Mouse (Mus musculus): ENCODE results near the gene Fut11. TPM values are rescaled to one million over a fixed set of nuclear protein-coding genes. Genes with fewer than 3 reads are reported as not detected.

Fut11 gene
- polyA plus RNA-seq, 1 experiment from 2014 or later = 29.2 TPM

DNA sequence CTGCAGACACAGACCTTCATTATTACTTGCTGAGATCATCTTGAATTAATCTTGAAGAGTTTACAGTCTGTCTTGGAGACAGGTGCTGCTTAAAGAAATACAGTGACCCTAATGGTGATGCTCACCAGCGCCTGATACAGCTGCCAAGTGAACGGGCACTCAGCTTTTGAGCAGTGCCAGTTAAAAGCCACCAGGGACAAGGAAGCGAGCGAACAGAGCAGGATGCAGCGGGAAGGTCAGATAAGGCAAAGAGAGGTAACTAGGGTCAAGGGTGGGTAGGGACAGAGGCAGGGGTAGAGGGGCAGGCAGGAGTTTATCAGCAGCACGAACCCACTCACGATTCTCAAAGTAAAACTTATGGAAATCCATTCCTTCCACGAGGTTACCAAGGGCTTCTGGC lies 43.7 kb downstream of the Fut11 start:
- Histone ChIP-seq H3K27ac (ENCODE audit: low read depth) (no peak overlapping the region), H3K36me3 (ENCODE audit: insufficient read depth) (peaks cover 71% of the 10 kb centered on the region), H3K27me3 (ENCODE audit: insufficient read depth, low read length) (no peaks in the 10 kb centered on the region), H3K9ac (no peak overlapping the region), H3K9me3 (ENCODE audit: low read depth, low read length) (no peaks in the 10 kb centered on the region), H3K4me2 (no peak overlapping the region), H3K4me3 (ENCODE audit: low read depth, low read length) (no peak overlapping the region), H3K4me1 (ENCODE audit: insufficient read depth) (peaks cover 4% of the 10 kb centered on the region; the same call in 1 of the 2 replicates)
- DNase-seq (no peak), ATAC-seq (ENCODE audit: insufficient read depth) (no peak)
- 73% methylated on average over 8 of the region's 8 CpGs for WGBS
- TF ChIP-seq CTCF (IDR thresholded peaks at IDR 0.05; ENCODE audit: low read depth) = no peak

DNA sequence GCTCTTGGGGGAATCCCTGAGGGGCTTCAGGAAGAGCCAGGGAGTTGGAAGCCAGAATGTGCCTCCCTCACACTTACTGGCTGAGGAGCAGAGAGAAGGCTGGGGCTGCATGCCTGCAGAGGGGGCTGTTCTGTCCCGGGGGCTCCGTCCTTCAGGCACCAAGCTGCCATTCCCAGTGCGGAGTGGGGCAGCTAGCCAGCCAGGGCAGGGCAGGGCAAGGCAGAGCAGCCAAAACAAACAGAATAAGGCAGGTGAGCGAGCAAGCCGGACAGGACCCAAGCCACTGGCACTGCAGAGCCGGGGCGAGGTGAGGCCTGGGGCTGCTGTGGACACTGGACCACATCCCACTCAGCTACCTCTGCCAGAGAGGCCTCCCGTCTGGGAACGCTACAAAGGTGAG lies 46.5 kb downstream of the Fut11 start:
- no peaks in the 10 kb centered on the region for H3K4me1 ChIP-seq (ENCODE audit: insufficient read depth)
- no peak for DNase-seq
- no peak overlapping the region for H3K27ac ChIP-seq (ENCODE audit: low read depth)
- no peak overlapping the region for H3K4me3 ChIP-seq (ENCODE audit: low read depth, low read length)
- H3K27me3 ChIP-seq (ENCODE audit: insufficient read depth, low read length) = no peaks in the 10 kb centered on the region
- no peaks in the 10 kb centered on the region for H3K9me3 ChIP-seq (ENCODE audit: low read depth, low read length)
- 80% methylated on average over 9 of the region's 9 CpGs for WGBS
- ATAC-seq (ENCODE audit: insufficient read depth) = no peak
- no peak for TF ChIP-seq CTCF (IDR thresholded peaks at IDR 0.05; ENCODE audit: low read depth)
- no peak overlapping the region for H3K9ac ChIP-seq
- H3K36me3 ChIP-seq (ENCODE audit: insufficient read depth) = peaks cover 86% of the 10 kb centered on the region
- H3K4me2 ChIP-seq = no peak overlapping the region

DNA sequence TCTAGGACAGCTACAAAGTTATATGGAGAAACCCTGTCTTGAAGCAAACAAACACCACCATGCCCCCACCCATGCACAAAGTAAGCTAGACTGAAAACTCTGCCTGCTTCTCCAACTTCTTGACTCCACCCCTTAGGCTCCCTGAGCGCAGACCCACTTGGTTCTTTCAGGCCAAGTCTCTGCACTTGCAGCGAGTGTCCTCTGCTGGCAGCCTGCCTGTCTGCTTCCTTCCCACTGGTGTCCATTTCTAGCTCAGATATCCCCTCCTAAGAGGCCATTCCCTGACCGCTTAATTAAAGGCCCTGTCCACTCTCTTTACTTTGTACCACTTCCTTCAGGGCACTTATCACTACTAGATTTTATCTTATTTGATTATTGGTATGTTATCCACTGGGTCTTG lies 48.8 kb downstream of the Fut11 start:
- Histone ChIP-seq H3K4me1 (ENCODE audit: insufficient read depth) (no peaks in the 10 kb centered on the region), H3K36me3 (ENCODE audit: insufficient read depth) (peaks cover 71% of the 10 kb centered on the region), H3K27ac (ENCODE audit: low read depth) (no peak overlapping the region), H3K9ac (no peak overlapping the region), H3K27me3 (ENCODE audit: insufficient read depth, low read length) (no peaks in the 10 kb centered on the region), H3K4me2 (no peak overlapping the region), H3K9me3 (ENCODE audit: low read depth, low read length) (no peaks in the 10 kb centered on the region), H3K4me3 (ENCODE audit: low read depth, low read length) (no peak overlapping the region)
- TF ChIP-seq CTCF (IDR thresholded peaks at IDR 0.05; ENCODE audit: low read depth) = no peak
- no peak for ATAC-seq (ENCODE audit: insufficient read depth)
- DNase-seq = no peak
- WGBS = 67% methylated on average over 3 of the region's 3 CpGs

DNA sequence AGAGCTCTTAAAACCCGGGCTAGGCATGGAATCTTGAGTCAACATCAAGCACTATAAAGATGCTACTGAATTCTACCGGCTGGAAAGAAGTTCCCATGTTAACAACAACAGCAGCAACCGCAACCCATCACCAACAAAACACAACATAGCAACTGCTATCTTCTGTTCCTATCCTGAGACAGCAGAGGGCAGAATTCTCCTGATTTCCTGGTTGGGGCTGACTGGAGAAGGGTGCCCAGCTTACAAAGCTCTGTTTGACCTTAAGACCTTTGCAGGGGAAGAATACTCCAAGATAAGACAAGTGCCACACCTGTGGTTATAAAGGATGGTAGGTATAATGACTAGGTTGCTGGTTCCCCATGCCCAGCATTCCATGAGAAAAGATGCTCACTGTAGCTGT lies 52.2 kb downstream of the Fut11 start:
- no peak overlapping the region for H3K9ac ChIP-seq
- no peak overlapping the region for H3K27ac ChIP-seq (ENCODE audit: low read depth)
- no peak for DNase-seq
- H3K27me3 ChIP-seq (ENCODE audit: insufficient read depth, low read length) = no peaks in the 10 kb centered on the region
- TF ChIP-seq CTCF (IDR thresholded peaks at IDR 0.05; ENCODE audit: low read depth) = peak; percentile 23; the same call in 1 of the 2 replicates
- H3K4me3 ChIP-seq (ENCODE audit: low read depth, low read length) = no peak overlapping the region
- H3K36me3 ChIP-seq (ENCODE audit: insufficient read depth) = peaks cover 57% of the 10 kb centered on the region
- no peak for ATAC-seq (ENCODE audit: insufficient read depth)
- H3K9me3 ChIP-seq (ENCODE audit: low read depth, low read length) = no peaks in the 10 kb centered on the region
- no peaks in the 10 kb centered on the region for H3K4me1 ChIP-seq (ENCODE audit: insufficient read depth)
- no peak overlapping the region for H3K4me2 ChIP-seq
- 81% methylated on average over 3 of the region's 3 CpGs for WGBS

DNA sequence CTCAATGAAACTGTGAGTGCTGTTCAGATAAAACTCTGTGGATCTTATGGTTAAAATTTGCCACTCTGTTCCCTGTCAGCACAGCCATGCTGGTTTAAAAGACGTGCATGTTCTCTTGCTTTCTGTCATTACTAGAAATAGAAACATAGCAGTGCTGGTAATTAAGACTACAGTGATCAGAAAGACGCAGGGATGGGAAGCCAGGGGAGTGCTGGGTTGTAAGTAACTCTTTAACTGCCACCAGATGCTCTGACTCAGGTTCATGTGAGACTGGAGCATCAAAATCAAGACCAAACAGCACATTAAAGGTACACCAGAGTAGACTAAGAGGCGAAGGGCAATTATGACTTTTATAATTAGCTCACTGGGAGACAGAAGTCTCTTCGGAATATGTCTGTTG lies 53.6 kb downstream of the Fut11 start:
- Histone ChIP-seq H3K9ac (no peak overlapping the region), H3K4me1 (ENCODE audit: insufficient read depth) (no peaks in the 10 kb centered on the region)
- WGBS = 72% methylated on average over 4 of the region's 4 CpGs

DNA sequence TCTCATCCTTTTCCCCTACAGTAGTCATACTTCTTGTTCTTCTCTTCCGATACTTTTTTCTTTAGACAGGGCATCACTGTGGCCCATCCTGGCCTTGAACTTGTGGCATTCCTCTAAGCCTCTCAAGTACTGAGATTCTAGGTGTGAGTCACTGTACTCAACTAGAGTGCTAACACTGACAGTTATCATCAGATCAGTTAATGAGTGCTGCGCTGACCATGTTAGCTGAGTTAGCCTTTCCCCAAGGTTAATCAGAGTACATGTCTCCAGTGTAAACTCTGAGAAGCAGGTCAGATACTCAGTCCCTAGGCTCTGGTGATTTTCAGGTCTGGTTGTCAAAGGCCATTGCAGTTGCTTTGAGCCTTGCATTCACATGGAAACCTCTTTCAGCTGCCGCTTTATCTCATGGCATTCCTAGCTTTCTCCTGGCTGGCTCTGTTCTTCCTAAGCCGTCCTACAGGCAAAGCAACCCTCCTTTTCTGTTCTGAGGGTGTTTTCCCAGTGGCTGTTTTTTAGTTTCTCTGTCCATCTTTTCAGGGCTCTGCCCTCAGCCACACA lies 54.8 kb downstream of the Fut11 start:
- no peak overlapping the region for H3K4me3 ChIP-seq (ENCODE audit: low read depth, low read length)
- H3K4me2 ChIP-seq = no peak overlapping the region
- DNase-seq (no peak), ATAC-seq (ENCODE audit: insufficient read depth) (no peak)
- H3K27me3 ChIP-seq (ENCODE audit: insufficient read depth, low read length) = no peaks in the 10 kb centered on the region
- H3K27ac ChIP-seq (ENCODE audit: low read depth) = no peak overlapping the region
- no peaks in the 10 kb centered on the region for H3K4me1 ChIP-seq (ENCODE audit: insufficient read depth)
- no peaks in the 10 kb centered on the region for H3K9me3 ChIP-seq (ENCODE audit: low read depth, low read length)
- H3K36me3 ChIP-seq (ENCODE audit: insufficient read depth) = peaks cover 52% of the 10 kb centered on the region
- 84% methylated on average over 4 of the region's 4 CpGs for WGBS
- H3K9ac ChIP-seq = no peak overlapping the region
- no peak for TF ChIP-seq CTCF (IDR thresholded peaks at IDR 0.05; ENCODE audit: low read depth)

More for the DNA sequence above, 53.6 kb downstream of the Fut11 start:
- Histone ChIP-seq H3K4me2 (no peak overlapping the region), H3K27ac (ENCODE audit: low read depth) (no peak overlapping the region), H3K4me3 (ENCODE audit: low read depth, low read length) (no peak overlapping the region), H3K9me3 (ENCODE audit: low read depth, low read length) (no peaks in the 10 kb centered on the region), H3K36me3 (ENCODE audit: insufficient read depth) (peaks cover 53% of the 10 kb centered on the region), H3K27me3 (ENCODE audit: insufficient read depth, low read length) (no peaks in the 10 kb centered on the region)
- no peak for TF ChIP-seq CTCF (IDR thresholded peaks at IDR 0.05; ENCODE audit: low read depth)
- ATAC-seq (ENCODE audit: insufficient read depth) = no peak
- no peak for DNase-seq

DNA sequence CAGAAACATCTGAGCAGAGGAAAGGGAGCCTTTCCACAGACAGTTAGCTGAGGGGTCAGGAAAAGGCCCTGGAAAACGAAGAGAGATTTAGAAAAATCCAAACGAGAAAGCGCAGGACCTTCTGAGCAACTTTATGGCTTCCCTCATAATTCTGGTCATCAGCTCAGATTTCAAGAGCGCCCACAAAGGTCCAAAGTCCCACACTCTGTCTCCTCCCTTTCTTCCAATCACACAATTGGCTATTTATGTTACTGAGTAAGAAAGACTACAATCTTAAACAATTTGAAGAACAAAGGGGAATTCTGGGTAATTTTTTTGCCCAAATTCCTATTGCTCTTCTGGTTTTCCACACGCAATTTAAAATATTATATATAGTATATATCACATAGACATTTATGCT lies 55.7 kb downstream of the Fut11 start:
- no peak overlapping the region for H3K9ac ChIP-seq
- ATAC-seq (ENCODE audit: insufficient read depth) (no peak), DNase-seq (no peak)
- 82% methylated on average over 5 of the region's 5 CpGs for WGBS
- H3K4me1 ChIP-seq (ENCODE audit: insufficient read depth) = no peaks in the 10 kb centered on the region
- H3K4me3 ChIP-seq (ENCODE audit: low read depth, low read length) = no peak overlapping the region
- H3K27me3 ChIP-seq (ENCODE audit: insufficient read depth, low read length) = no peaks in the 10 kb centered on the region
- H3K4me2 ChIP-seq = no peak overlapping the region
- H3K27ac ChIP-seq (ENCODE audit: low read depth) = no peak overlapping the region
- H3K36me3 ChIP-seq (ENCODE audit: insufficient read depth) = peaks cover 52% of the 10 kb centered on the region
- H3K9me3 ChIP-seq (ENCODE audit: low read depth, low read length) = no peaks in the 10 kb centered on the region
- TF ChIP-seq CTCF (IDR thresholded peaks at IDR 0.05; ENCODE audit: low read depth) = no peak

Small RNA genes lying within 50 kb of the gene (microRNA-seq; reads per million reads assigned to microRNA genes)
- gene Mir6946 (ENCODE audit: borderline number of aligned reads) = 3.1 reads per million, percentile 8 among the genes with 10 or more reads in this experiment

Other genes with a start within 250 kb of the Fut11 start
- 0.12 and 0.82 TPM in 2 replicates for gene Cfap70, start 242.7 kb upstream of the Fut11 start, polyA plus RNA-seq (2014; fragmentation: Nextera tagmentation; extraction: Ambion mirVana)
- 36.0 and 36.9 TPM in 2 replicates for gene Anxa7, start 214.8 kb upstream of the Fut11 start, polyA plus RNA-seq (2014; fragmentation: Nextera tagmentation; extraction: Ambion mirVana)
- 0.96 and 1.4 TPM in 2 replicates for gene Mss51, start 198.1 kb upstream of the Fut11 start, polyA plus RNA-seq (2014; fragmentation: Nextera tagmentation; extraction: Ambion mirVana)
- gene Ppp3cb, start 148.4 kb upstream of the Fut11 start, polyA plus RNA-seq (2014; fragmentation: Nextera tagmentation; extraction: Ambion mirVana) = 60.7 and 61.1 TPM in 2 replicates
- gene Usp54, start 53.9 kb upstream of the Fut11 start, polyA plus RNA-seq (2014; fragmentation: Nextera tagmentation; extraction: Ambion mirVana) = 10.0 and 11.8 TPM in 2 replicates
- gene Myoz1, start 38.4 kb upstream of the Fut11 start, polyA plus RNA-seq (2014; fragmentation: Nextera tagmentation; extraction: Ambion mirVana) = 0.24 and 0.87 TPM in 2 replicates
- 0.75 and 2.8 TPM in 2 replicates for gene Synpo2l, start 26.6 kb upstream of the Fut11 start, polyA plus RNA-seq (2014; fragmentation: Nextera tagmentation; extraction: Ambion mirVana)
- gene Sec24c, start 20.7 kb upstream of the Fut11 start, polyA plus RNA-seq (2014; fragmentation: Nextera tagmentation; extraction: Ambion mirVana) = 96.0 and 100 TPM in 2 replicates
- 224 and 227 TPM in 2 replicates for gene Chchd1, start 8.0 kb downstream of the Fut11 start, polyA plus RNA-seq (2014; fragmentation: Nextera tagmentation; extraction: Ambion mirVana)
- gene Zswim8, start 12.6 kb downstream of the Fut11 start, polyA plus RNA-seq (2014; fragmentation: Nextera tagmentation; extraction: Ambion mirVana) = 29.9 and 37.3 TPM in 2 replicates
- 32.4 and 35.6 TPM in 2 replicates for gene Ndst2, start 39.6 kb downstream of the Fut11 start, polyA plus RNA-seq (2014; fragmentation: Nextera tagmentation; extraction: Ambion mirVana)
- gene Camk2g, start 99.1 kb downstream of the Fut11 start, polyA plus RNA-seq (2014; fragmentation: Nextera tagmentation; extraction: Ambion mirVana) = 46.3 and 46.6 TPM in 2 replicates
- gene Plau, start 141.7 kb downstream of the Fut11 start, polyA plus RNA-seq (2014; fragmentation: Nextera tagmentation; extraction: Ambion mirVana) = 0.99 TPM in 2 replicates
- gene Vcl, start 234.4 kb downstream of the Fut11 start, polyA plus RNA-seq (2014; fragmentation: Nextera tagmentation; extraction: Ambion mirVana) = 64.3 and 69.5 TPM in 2 replicates